In genomic region chr8:107056973-107057369, GRCm38 (mm10) we compare ENCODE assay signal across 7 mouse cellular contexts. TPM values are rescaled to one million over a fixed set of nuclear protein-coding genes. Genes with fewer than 3 reads are reported as not detected.
DNase-seq lines count a peak whose midpoint lies in the region; ATAC-seq and TF ChIP-seq lines count a peak whose summit lies in the region.

No protein-coding gene starts in this region.

- no peak for DNase-seq in lung, adult 2 months
- DNase-seq in lung, postnatal 10 days: no peak
- DNase-seq in hindbrain, embryonic 14.5 days (ENCODE audit: low spot score): no peak
- DNase-seq in adipocyte (ENCODE audit: low spot score): no peak
- no peak for DNase-seq in urinary bladder, postnatal 36 days (ENCODE audit: low spot score in 2 of 2)

- TF ChIP-seq POLR2A in lung, adult 2 months (IDR thresholded peaks at IDR 0.05; ENCODE audit: borderline replicate concordance, extremely low read depth, low read depth, low read length): no peak

- peak overlapping the region; percentile 73 for H3K9ac ChIP-seq in embryonic facial prominence, embryonic 12.5 days
- H3K9ac ChIP-seq in hindbrain, embryonic 14.5 days: peak overlapping the region; percentile 89
- H3K9ac ChIP-seq in midbrain, embryonic 16.5 days (ENCODE audit: low read depth, low read length): peak overlapping the region; percentile 73

- H3K4me3 ChIP-seq in lung, adult 2 months (replicated peaks; ENCODE audit: extremely low read depth, low read depth, low read length): peak overlapping the region; percentile 74
- H3K4me3 ChIP-seq in embryonic facial prominence, embryonic 12.5 days: peak overlapping the region; percentile 95
- H3K4me3 ChIP-seq in hindbrain, embryonic 14.5 days (replicated peaks; ENCODE audit: low read length): peak overlapping the region; percentile 81
- H3K4me3 ChIP-seq in midbrain, embryonic 16.5 days (ENCODE audit: low read depth, low read length): peak overlapping the region; percentile 96

- H3K27ac ChIP-seq in embryonic facial prominence, embryonic 12.5 days: peak overlapping the region; percentile 26; the same call in 1 of the 2 replicates
- no peak overlapping the region; the same call in 1 of the 2 replicates for H3K27ac ChIP-seq in hindbrain, embryonic 14.5 days
- peak overlapping the region; percentile 75; the same call in 1 of the 2 replicates for H3K27ac ChIP-seq in midbrain, embryonic 16.5 days (ENCODE audit: low read length)

- no peaks in the 10 kb centered on the region for H3K27me3 ChIP-seq in embryonic facial prominence, embryonic 12.5 days
- H3K27me3 ChIP-seq in hindbrain, embryonic 14.5 days (ENCODE audit: control insufficient read depth, insufficient read depth, low read length): no peaks in the 10 kb centered on the region
- no peaks in the 10 kb centered on the region for H3K27me3 ChIP-seq in midbrain, embryonic 16.5 days (ENCODE audit: control insufficient read depth, insufficient read depth, low read depth, low read length)

- no peaks in the 10 kb centered on the region for H3K9me3 ChIP-seq in embryonic facial prominence, embryonic 12.5 days
- H3K9me3 ChIP-seq in hindbrain, embryonic 14.5 days (ENCODE audit: control insufficient read depth, low read length): no peaks in the 10 kb centered on the region
- H3K9me3 ChIP-seq in midbrain, embryonic 16.5 days (replicated peaks; ENCODE audit: control insufficient read depth, low read length, poor library complexity, severe bottlenecking): no peaks in the 10 kb centered on the region

- under 1% methylated on average over 33 of the region's 33 CpGs for WGBS in lung, adult 2 months
- WGBS in embryonic facial prominence, embryonic 12.5 days: under 1% methylated on average over 33 of the region's 33 CpGs
- WGBS in hindbrain, embryonic 14.5 days: under 1% methylated on average over 33 of the region's 33 CpGs
- WGBS in midbrain, embryonic 16.5 days: under 1% methylated on average over 33 of the region's 33 CpGs

- H3K4me2 ChIP-seq in embryonic facial prominence, embryonic 12.5 days (replicated peaks): peak overlapping the region; percentile 94
- peak overlapping the region; percentile 96 for H3K4me2 ChIP-seq in hindbrain, embryonic 14.5 days (replicated peaks)
- peak overlapping the region; percentile 97 for H3K4me2 ChIP-seq in midbrain, embryonic 16.5 days (ENCODE audit: low read length)

- no peak; the same call in 1 of the 2 replicates for ATAC-seq in embryonic facial prominence, embryonic 12.5 days (ENCODE audit: insufficient number of reproducible peaks, insufficient read depth, low FRiP score, low TSS enrichment)
- peak; percentile 74 for ATAC-seq in hindbrain, embryonic 14.5 days (ENCODE audit: low FRiP score)
- ATAC-seq in midbrain, embryonic 16.5 days: peak; percentile 78

- H3K36me3 ChIP-seq in embryonic facial prominence, embryonic 12.5 days: peaks cover 47% of the 10 kb centered on the region
- peaks cover 50% of the 10 kb centered on the region for H3K36me3 ChIP-seq in hindbrain, embryonic 14.5 days (replicated peaks; ENCODE audit: control insufficient read depth, insufficient read depth)
- H3K36me3 ChIP-seq in midbrain, embryonic 16.5 days (ENCODE audit: control insufficient read depth, insufficient read depth, low read length): peaks cover 28% of the 10 kb centered on the region

- peaks cover 7% of the 10 kb centered on the region for H3K4me1 ChIP-seq in lung, adult 2 months (ENCODE audit: control insufficient read depth, insufficient read depth, low read length)
- peaks cover 20% of the 10 kb centered on the region for H3K4me1 ChIP-seq in embryonic facial prominence, embryonic 12.5 days
- peaks cover 16% of the 10 kb centered on the region for H3K4me1 ChIP-seq in hindbrain, embryonic 14.5 days (replicated peaks; ENCODE audit: control insufficient read depth, insufficient read depth, low read length)
- peaks cover 17% of the 10 kb centered on the region for H3K4me1 ChIP-seq in midbrain, embryonic 16.5 days (ENCODE audit: control insufficient read depth, insufficient read depth, low read length)

- no peak for TF ChIP-seq CTCF in lung, adult 2 months (IDR thresholded peaks at IDR 0.05; ENCODE audit: insufficient read depth, low read length)

RNA-seq across cellular contexts. Expression of gene Nip7, which starts 0.3 kb away (rescaled TPM):
- polyA plus RNA-seq in lung, adult 2 months (2012; rRNA removed): 20.3 and 26.0 TPM in 2 replicates
- 96.5 and 106 TPM in 2 replicates for polyA plus RNA-seq in embryonic facial prominence, embryonic 12.5 days (2016; fragmentation: Nextera tagmentation; extraction: Ambion mirVana)
- 69.3 and 70.2 TPM in 2 replicates for polyA plus RNA-seq in hindbrain, embryonic 14.5 days (2014; fragmentation: Nextera tagmentation; extraction: Ambion mirVana)
- polyA plus RNA-seq in midbrain, embryonic 16.5 days (2015; fragmentation: Nextera tagmentation; extraction: Ambion mirVana): 65.9 and 67.8 TPM in 2 replicates

RNA-seq across cellular contexts. Expression of gene Cog8, which starts 0.5 kb away (rescaled TPM):
- 24.7 and 31.6 TPM in 2 replicates for polyA plus RNA-seq in lung, adult 2 months (2012; rRNA removed)
- polyA plus RNA-seq in embryonic facial prominence, embryonic 12.5 days (2016; fragmentation: Nextera tagmentation; extraction: Ambion mirVana): 46.1 and 51.6 TPM in 2 replicates
- polyA plus RNA-seq in hindbrain, embryonic 14.5 days (2014; fragmentation: Nextera tagmentation; extraction: Ambion mirVana): 40.7 and 42.6 TPM in 2 replicates
- polyA plus RNA-seq in midbrain, embryonic 16.5 days (2015; fragmentation: Nextera tagmentation; extraction: Ambion mirVana): 37.7 and 39.5 TPM in 2 replicates

RNA-seq across cellular contexts. Expression of gene Tmed6, which starts 8.5 kb away (rescaled TPM):
- polyA plus RNA-seq in lung, adult 2 months (2012; rRNA removed): 0.65 and 0.99 TPM in 2 replicates
- polyA plus RNA-seq in embryonic facial prominence, embryonic 12.5 days (2016; fragmentation: Nextera tagmentation; extraction: Ambion mirVana): not detected in 2 replicates
- polyA plus RNA-seq in hindbrain, embryonic 14.5 days (2014; fragmentation: Nextera tagmentation; extraction: Ambion mirVana): not detected in 2 replicates
- not detected in 2 replicates for polyA plus RNA-seq in midbrain, embryonic 16.5 days (2015; fragmentation: Nextera tagmentation; extraction: Ambion mirVana)

RNA-seq across cellular contexts. Expression of gene Pdf, which starts 8.6 kb away (rescaled TPM):
- 30.2 and 54.6 TPM in 2 replicates for polyA plus RNA-seq in lung, adult 2 months (2012; rRNA removed)
- 53.2 and 57.4 TPM in 2 replicates for polyA plus RNA-seq in embryonic facial prominence, embryonic 12.5 days (2016; fragmentation: Nextera tagmentation; extraction: Ambion mirVana)
- 32.1 and 32.3 TPM in 2 replicates for polyA plus RNA-seq in hindbrain, embryonic 14.5 days (2014; fragmentation: Nextera tagmentation; extraction: Ambion mirVana)
- polyA plus RNA-seq in midbrain, embryonic 16.5 days (2015; fragmentation: Nextera tagmentation; extraction: Ambion mirVana): 32.8 and 33.4 TPM in 2 replicates

RNA-seq across cellular contexts. Expression of gene Vps4a, which starts 25.9 kb away (rescaled TPM):
- polyA plus RNA-seq in lung, adult 2 months (2012; rRNA removed): 19.6 and 27.8 TPM in 2 replicates
- polyA plus RNA-seq in embryonic facial prominence, embryonic 12.5 days (2016; fragmentation: Nextera tagmentation; extraction: Ambion mirVana): 85.0 and 87.7 TPM in 2 replicates
- 149 and 172 TPM in 2 replicates for polyA plus RNA-seq in hindbrain, embryonic 14.5 days (2014; fragmentation: Nextera tagmentation; extraction: Ambion mirVana)
- 164 and 166 TPM in 2 replicates for polyA plus RNA-seq in midbrain, embryonic 16.5 days (2015; fragmentation: Nextera tagmentation; extraction: Ambion mirVana)
